Mouse (Mus musculus) thymus, postnatal 10 days (tissue): ENCODE data around the gene Bmp5.

Source experiments
- DNase-seq, 2 experiments: peaks; one replicate each; pipeline ENCODE4 v3.0.0; 2021; ENCODE audit warnings: low spot score in 2 of 2

Bmp5 gene

GRCm38 (mm10) chr9:75839450-75839849, 64.3 kb downstream of the Bmp5 start:
- no peak for DNase-seq

- no peak for DNase-seq
These were observed 65.7 kb downstream of the Bmp5 start for GRCm38 (mm10) chr9:75840841-75841240.

GRCm38 (mm10) chr9:75846010-75846409, 70.8 kb downstream of the Bmp5 start:
- DNase-seq: no peak

GRCm38 (mm10) chr9:75850670-75851228, 75.6 kb downstream of the Bmp5 start:
- no peak for DNase-seq

- no peak for DNase-seq
These were observed 83.0 kb downstream of the Bmp5 start for GRCm38 (mm10) chr9:75858161-75858560.

- DNase-seq: no peak
These were observed 83.8 kb downstream of the Bmp5 start for GRCm38 (mm10) chr9:75858939-75859338.

GRCm38 (mm10) chr9:75870332-75871177, 95.4 kb downstream of the Bmp5 start:
- no peak for DNase-seq

GRCm38 (mm10) chr9:75876333-75876732, 101.2 kb downstream of the Bmp5 start:
- DNase-seq: no peak

- no peak for DNase-seq
These were observed 108.5 kb downstream of the Bmp5 start for GRCm38 (mm10) chr9:75883481-75884190.

GRCm38 (mm10) chr9:75886801-75887544, 111.8 kb downstream of the Bmp5 start:
- no peak for DNase-seq

- no peak for DNase-seq
These were observed 121.8 kb downstream of the Bmp5 start for GRCm38 (mm10) chr9:75896918-75897317.

- no peak for DNase-seq
These were observed 122.9 kb downstream of the Bmp5 start for GRCm38 (mm10) chr9:75898022-75898421.

- no peak for DNase-seq
These were observed 126.1 kb downstream of the Bmp5 start for GRCm38 (mm10) chr9:75901219-75901618.

- no peak for DNase-seq
These were observed 130.3 kb downstream of the Bmp5 start for GRCm38 (mm10) chr9:75905497-75905896.

- no peak for DNase-seq
These were observed 135.1 kb downstream of the Bmp5 start for GRCm38 (mm10) chr9:75910112-75910799.

GRCm38 (mm10) chr9:75911542-75911941, 136.4 kb downstream of the Bmp5 start:
- no peak for DNase-seq

GRCm38 (mm10) chr9:75916027-75916426, 140.9 kb downstream of the Bmp5 start:
- no peak for DNase-seq

- DNase-seq: no peak
These were observed 152.2 kb downstream of the Bmp5 start for GRCm38 (mm10) chr9:75927196-75927880.

- no peak for DNase-seq
These were observed 152.9 kb downstream of the Bmp5 start for GRCm38 (mm10) chr9:75928068-75928467.

GRCm38 (mm10) chr9:75944663-75945062, 169.5 kb downstream of the Bmp5 start:
- DNase-seq: no peak
